Mouse (Mus musculus): ENCODE measurements around the gene Szrd1. TPM values are rescaled to one million over a fixed set of nuclear protein-coding genes. Genes with fewer than 3 reads are reported as not detected.

Szrd1 gene
- polyA plus RNA-seq, 1 experiment from 2014 or later = 35.7 TPM

Other genes with a start within 250 kb of the Szrd1 start
- gene Padi2, start 233.4 kb downstream of the Szrd1 start, polyA plus RNA-seq (2014; fragmentation: Nextera tagmentation; extraction: Ambion mirVana) = 1.2 and 2.4 TPM in 2 replicates
- gene Sdhb, start 178.6 kb downstream of the Szrd1 start, polyA plus RNA-seq (2014; fragmentation: Nextera tagmentation; extraction: Ambion mirVana) = 413 and 428 TPM in 2 replicates
- 34.9 and 39.8 TPM in 2 replicates for gene Atp13a2, start 152.9 kb downstream of the Szrd1 start, polyA plus RNA-seq (2014; fragmentation: Nextera tagmentation; extraction: Ambion mirVana)
- 266 and 286 TPM in 2 replicates for gene Mfap2, start 129.4 kb downstream of the Szrd1 start, polyA plus RNA-seq (2014; fragmentation: Nextera tagmentation; extraction: Ambion mirVana)
- gene Crocc, start 79.2 kb downstream of the Szrd1 start, polyA plus RNA-seq (2014; fragmentation: Nextera tagmentation; extraction: Ambion mirVana) = 6.3 and 7.6 TPM in 2 replicates
- 50.8 and 51.7 TPM in 2 replicates for gene Necap2, start 61.4 kb downstream of the Szrd1 start, polyA plus RNA-seq (2014; fragmentation: Nextera tagmentation; extraction: Ambion mirVana)
- gene Spata21, start 51.4 kb downstream of the Szrd1 start, polyA plus RNA-seq (2014; fragmentation: Nextera tagmentation; extraction: Ambion mirVana) = 0.17 and 0.19 TPM in 2 replicates
- gene Fbxo42, start 8.1 kb upstream of the Szrd1 start, polyA plus RNA-seq (2014; fragmentation: Nextera tagmentation; extraction: Ambion mirVana) = 21.9 and 24.8 TPM in 2 replicates
- gene Rsg1, start 74.2 kb upstream of the Szrd1 start, polyA plus RNA-seq (2014; fragmentation: Nextera tagmentation; extraction: Ambion mirVana) = 6.3 and 6.8 TPM in 2 replicates
- 2.1 and 3.1 TPM in 2 replicates for gene Arhgef19, start 99.7 kb upstream of the Szrd1 start, polyA plus RNA-seq (2014; fragmentation: Nextera tagmentation; extraction: Ambion mirVana)
- gene Epha2, start 161.5 kb upstream of the Szrd1 start, polyA plus RNA-seq (2014; fragmentation: Nextera tagmentation; extraction: Ambion mirVana) = 0.82 and 1.1 TPM in 2 replicates
- gene Fam131c, start 228.4 kb upstream of the Szrd1 start, polyA plus RNA-seq (2014; fragmentation: Nextera tagmentation; extraction: Ambion mirVana) = 0.69 and 0.91 TPM in 2 replicates

Measured in hindbrain, embryonic 11.5 days (tissue).